Mouse (Mus musculus) megakaryocyte, embryonic 14.5 days (primary cell): ENCODE measurements around the gene Man1a2.

ENCODE experiments used
- FLI1 ChIP-seq: IDR thresholded peaks from 2 replicates; pipeline ENCODE4 v1.6.1; 2012; ENCODE audit warnings: low read length, inconsistent platforms, mixed read lengths
- GATA1 ChIP-seq: IDR thresholded peaks from 3 replicates; pipeline ENCODE4 v1.6.1; 2012; ENCODE audit warnings: mixed read lengths, low read length, inconsistent platforms, borderline replicate concordance

GRCm38 (mm10) chr3:100670412-100670811 lies 14.9 kb downstream of the Man1a2 start:
- TF ChIP-seq GATA1 (no peak), FLI1 (no peak)
